Mouse (Mus musculus): ENCODE measurements at regions not wholly inside any gene's neighbourhood (a gene's known extent, or its start where the extent isn't known, plus 50 kb on each side); places are given as distances from the start of the nearest gene placed in this dataset.
"Not testable (repeated sequence)": the region's sequence is repeated elsewhere in the genome, so short reads cannot be mapped to it uniquely, and the experiment has no call there.

GRCm38 (mm10) chr16:30686536-30686935 is 87.0 kb downstream of the Fam43a start:
- no peak for DNase-seq (ENCODE audit: low spot score in 2 of 2)

GRCm38 (mm10) chr16:30687225-30687624 is 87.7 kb downstream of the Fam43a start:
- no peak for DNase-seq (ENCODE audit: low spot score in 2 of 2)

DNA sequence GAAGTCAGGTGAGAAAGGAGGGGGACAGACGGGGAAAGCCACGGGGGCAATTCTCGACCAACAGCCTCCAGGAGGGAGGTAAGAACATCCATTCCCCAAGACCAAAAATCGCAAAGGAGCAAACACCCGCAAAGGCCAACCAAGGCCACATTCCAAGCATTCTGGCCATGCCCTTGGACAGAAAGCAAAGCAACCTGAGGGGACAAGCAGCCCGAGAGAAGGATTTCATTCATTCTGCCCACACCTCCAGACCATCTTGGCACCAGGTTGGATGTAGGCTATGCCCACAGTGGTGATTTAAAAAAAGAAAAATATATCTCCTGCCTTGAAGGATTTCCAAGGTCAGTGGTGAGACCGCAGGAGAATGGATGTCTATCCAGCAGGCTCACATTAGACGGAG is 88.2 kb downstream of the Fam43a start:
- DNase-seq (ENCODE audit: low spot score in 2 of 2) = no peak

- no peak for DNase-seq (ENCODE audit: low spot score in 2 of 2)
Observed at GRCm38 (mm10) chr16:30690531-30690930, 91.0 kb downstream of the Fam43a start.

DNA sequence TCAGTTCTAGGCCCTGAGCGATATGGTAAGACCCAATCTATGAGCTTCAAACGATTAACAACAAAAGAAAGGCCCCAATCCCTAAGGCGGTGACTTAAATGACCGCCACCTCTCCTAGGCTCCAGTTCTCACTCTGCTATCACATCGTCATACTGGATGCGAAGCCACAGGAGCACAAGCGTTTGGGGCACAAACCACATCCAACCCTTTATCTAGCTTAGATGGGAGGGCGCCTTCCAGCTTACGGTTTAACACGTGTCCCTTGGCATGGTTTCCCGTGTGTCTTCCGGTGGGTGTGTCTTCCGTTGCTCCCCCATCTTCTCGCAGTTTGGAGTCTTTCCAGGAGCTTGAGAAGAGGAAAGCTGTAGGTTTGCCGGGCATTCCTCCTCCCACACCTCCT is 92.4 kb downstream of the Fam43a start:
- no peak for DNase-seq (ENCODE audit: low spot score in 2 of 2)

DNA sequence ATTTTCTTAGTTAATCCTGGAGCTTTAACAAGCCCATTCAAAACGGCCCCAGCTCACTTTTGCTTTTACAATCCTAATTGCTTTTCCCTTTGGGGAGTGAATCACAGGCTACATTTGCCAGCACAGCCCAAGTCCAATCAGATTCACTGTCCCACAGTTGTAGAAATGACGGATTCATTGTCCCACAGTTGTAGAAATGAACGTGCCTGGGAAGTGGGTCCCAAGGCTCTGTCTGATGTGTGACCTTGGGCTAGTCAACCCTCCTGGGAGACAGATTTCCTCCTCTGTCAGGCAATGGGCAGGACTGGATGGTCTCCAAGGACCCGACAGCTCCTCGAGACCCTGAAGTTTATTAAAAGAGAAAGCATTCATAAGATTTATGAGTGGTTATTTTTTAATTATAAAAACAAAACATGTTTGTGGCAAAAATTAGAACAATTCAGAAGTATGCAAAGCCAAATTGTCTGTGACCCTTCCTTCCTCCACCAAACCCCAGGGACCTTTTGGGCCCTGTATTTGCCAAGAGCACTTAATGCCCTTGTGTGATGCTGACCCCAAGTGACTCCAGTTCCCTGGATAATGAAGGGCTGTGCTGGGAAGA is 93.1 kb downstream of the Fam43a start:
- DNase-seq (ENCODE audit: low spot score in 2 of 2) = no peak

- DNase-seq (ENCODE audit: low spot score in 2 of 2) = no peak
Observed at GRCm38 (mm10) chr16:30693206-30693605, 93.7 kb downstream of the Fam43a start.

DNA sequence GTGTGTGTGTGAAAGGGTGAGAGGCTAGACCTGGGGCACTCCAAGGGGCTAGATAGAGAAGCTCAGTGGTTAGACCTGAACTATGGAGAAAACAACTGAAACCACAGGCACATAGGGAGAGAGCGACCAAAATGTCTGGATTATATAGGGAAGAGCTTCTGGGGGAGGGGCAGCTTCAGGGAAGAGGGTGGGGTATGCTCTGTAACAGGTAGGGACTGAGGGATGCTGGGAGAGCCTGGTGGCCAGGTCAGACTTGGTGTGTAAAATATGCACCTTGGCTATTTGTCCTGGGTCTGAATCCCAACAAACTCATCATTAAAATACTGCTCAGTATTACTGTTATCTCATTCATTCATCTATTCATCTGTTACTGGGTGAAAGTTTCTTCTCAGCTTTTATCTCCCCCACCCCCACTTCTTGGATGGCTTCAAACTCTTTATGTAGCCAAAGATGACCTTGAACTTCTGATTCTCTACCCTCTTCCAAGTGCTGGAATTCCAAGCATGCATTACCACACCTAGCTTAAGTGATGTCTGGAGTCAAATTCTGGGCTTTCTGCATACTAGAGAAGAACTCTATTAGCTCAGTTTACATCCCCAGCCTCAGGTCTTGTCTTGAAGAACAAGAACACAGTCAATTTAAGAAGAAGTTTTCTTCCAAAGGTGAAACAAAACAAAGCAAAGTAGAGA is 94.5 kb downstream of the Fam43a start:
- no peak for DNase-seq (ENCODE audit: low spot score in 2 of 2)

GRCm38 (mm10) chr16:30695691-30696090 is 96.2 kb downstream of the Fam43a start:
- no peak for DNase-seq (ENCODE audit: low spot score in 2 of 2)

GRCm38 (mm10) chr16:30697209-30697608 is 97.7 kb downstream of the Fam43a start:
- no peak for DNase-seq (ENCODE audit: low spot score in 2 of 2)

DNA sequence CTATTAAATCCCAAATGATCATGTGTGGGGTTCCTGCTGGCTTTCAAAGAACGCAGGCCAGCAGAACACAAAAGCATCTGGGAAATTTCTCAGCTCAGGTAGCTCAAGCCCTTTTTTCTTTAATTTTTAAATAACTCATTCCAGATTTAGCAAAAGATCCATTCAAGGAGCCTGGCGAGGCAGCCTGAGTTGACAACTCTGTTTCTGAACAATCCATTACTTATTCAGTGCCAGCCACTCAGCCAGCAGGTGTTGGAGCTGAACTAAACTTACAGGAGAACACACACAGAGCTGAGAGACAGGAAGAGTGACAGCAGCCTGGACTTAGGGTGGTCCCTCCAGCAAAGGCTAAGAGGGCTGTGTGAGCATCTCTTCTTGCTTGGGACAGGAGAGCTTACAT is 98.3 kb downstream of the Fam43a start:
- no peak for DNase-seq (ENCODE audit: low spot score in 2 of 2)

DNA sequence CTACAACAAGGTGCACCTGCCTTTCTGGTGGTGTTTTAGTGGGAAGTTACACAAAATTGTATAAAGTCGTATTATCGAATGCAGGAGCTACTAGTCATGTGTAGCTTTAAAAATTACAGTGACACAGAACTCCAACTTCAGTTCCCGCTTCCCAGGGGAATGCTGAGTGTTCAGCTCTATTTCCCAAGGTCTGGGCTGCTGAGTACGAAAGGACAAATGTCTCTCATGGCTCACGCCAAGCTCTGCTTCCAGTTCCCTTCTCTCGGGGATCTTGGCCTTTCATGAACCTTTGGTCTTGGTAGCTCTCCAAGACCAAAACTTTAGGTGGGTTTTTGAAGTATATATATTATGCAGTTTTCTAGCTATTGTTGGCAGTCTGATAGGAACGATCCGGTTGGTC is 104.3 kb downstream of the Fam43a start:
- DNase-seq (ENCODE audit: low spot score in 2 of 2) = no peak

DNA sequence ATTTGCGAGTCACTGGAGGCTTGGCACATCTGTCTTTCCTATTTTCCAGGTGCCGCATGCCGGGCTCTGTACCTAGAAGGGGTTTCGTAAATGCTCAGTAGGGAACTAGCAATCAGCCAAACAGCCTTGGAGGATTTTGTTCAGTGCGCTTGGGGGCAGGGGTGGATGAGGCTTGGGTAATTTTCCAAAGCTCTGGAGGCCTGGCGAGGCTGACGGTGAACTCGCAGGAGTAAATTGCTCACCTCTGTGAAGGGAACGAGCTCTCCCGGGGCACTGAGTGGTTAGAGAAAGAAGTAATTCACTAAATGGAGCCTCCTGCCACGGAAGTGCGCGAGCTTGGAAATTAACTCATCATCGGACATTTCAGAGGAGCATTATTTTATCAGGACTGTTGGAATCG is 110.0 kb downstream of the Fam43a start:
- DNase-seq (ENCODE audit: low spot score in 2 of 2) = no peak

DNA sequence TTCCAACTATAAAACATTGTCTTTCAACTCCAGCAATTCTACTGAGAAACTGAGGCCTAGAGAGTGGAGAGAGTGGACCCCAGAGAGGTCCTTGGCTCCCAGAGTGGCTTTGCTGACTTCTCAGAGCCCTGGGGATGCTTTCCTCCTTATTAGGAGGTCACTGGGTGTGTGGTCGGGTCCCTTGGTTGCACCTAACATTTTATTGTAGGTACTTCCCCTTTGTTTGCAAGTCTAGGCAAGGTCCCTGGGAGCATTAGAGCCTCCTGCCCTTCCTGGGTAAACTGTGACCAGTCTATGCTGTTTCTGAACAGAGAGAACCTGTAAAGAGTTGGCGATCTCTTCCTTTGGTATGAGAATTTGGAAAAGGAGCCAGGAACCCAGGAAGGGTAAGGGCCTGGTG is 110.5 kb downstream of the Fam43a start:
- DNase-seq (ENCODE audit: low spot score in 2 of 2) = no peak

GRCm38 (mm10) chr16:30712570-30712969 is 113.0 kb downstream of the Fam43a start:
- no peak for DNase-seq (ENCODE audit: low spot score in 2 of 2)

DNA sequence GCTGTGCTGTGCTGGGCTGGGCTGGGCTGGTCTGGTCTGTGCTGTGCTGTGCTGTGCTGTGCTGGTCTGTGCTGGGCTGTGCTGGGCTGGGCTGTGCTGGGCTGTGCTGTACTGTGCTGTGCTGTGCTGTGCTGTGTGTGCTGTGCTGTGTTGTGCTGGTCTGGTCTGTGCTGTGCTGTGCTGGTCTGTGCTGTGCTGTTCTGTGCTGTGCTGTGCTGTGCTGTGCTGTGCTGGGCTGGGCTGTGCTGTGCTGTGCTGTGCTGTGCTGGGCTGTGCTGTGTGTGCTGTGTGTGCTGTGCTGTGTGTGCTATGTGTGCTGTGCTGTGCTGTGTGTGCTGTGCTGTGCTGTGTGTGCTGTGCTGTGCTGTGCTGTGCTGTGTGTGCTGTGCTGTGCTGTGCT is 118.1 kb downstream of the Fam43a start:
- DNase-seq (ENCODE audit: low spot score in 2 of 2) = not testable (repeated sequence)

DNA sequence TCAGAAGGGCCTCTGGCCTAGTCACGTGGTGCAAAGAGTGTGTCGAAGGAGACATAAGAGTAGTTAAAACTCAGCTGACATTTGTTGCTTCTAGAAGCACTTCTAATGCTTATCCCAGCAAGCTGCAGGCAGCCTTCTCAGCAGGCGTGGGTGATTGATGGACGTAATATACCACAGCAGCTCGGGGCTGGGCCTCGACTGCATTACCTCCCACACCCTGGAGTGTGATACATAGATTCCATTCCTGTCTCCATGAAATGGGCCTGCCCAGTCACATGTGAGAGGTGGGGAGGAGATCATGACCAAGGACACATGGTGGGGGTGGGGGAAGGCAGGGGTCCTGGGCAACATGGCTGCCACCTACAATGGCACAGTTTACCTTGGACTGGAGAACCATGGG is 121.3 kb downstream of the Fam43a start:
- DNase-seq (ENCODE audit: low spot score in 2 of 2) = no peak

- DNase-seq (ENCODE audit: low spot score in 2 of 2) = no peak
Observed at GRCm38 (mm10) chr16:30721223-30721622, 121.7 kb downstream of the Fam43a start.

DNA sequence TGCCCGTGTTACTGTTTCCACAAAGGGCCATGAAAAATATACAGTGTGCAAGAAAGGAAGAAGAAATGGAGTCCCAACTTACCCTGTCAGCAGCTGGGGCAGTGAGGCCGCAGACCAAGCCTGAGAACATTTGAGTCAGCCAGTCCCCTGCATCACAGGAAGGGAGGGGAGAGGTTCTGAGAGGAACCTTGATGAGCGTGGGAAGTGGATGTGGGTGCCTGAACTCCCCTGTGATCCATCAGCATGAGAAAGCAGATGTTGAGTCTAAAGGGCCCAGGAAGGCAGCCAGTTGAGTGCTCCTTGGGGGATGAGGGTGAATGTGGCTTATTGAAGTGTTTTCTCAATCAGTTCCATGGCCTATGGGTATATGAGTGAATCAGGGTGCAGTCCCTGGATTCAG is 122.8 kb downstream of the Fam43a start:
- DNase-seq (ENCODE audit: low spot score in 2 of 2) = no peak

DNA sequence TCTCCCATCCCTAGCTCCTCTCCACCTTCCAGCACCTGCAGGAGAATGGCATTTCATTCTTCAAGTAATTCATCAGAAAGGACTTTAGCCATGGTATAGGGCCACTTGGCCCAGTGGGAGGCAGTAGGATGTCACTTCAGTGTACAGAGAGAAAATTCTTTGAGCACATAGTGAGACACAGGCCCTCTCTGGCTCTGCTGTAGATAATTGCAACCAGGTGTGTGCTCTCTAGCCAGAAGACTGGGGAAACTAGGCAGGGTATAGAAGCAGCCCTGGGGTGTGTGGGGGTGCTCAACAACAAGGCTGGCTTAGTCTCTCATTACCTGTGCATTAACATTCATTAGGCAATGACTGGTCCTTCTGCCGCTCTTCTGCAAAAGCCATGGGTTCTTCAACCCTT is 125.1 kb downstream of the Fam43a start:
- DNase-seq (ENCODE audit: low spot score in 2 of 2) = no peak

DNA sequence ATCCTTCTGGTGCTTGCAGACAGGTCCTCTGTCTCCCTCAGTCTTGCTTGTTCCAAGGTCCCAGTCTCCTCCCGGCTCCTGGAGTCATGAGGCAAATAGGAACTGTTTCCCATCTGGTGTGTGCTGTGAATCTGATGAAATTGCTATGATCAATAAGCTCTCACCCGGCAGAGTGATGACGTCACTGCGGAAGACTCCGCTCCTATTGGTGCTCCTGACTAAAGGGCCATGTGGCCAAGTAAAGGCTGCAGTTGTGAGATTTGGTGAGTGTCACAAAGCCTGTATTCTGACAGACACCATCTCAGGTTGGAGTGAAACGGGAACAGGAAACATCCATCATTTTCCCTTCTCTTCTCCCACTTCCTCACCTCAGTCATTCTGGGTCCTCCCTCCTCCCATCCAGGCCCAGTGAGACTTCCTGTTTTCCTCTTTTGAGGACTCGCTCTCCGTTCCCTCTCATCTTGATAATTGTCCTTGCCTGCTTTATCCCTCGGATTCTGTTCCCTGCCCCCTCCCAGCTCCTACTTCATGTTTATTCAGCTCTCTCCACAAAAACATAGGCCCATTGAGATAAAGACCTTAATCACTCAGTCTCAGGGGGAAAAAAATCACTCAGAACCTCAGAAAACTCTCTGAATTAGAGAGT is 133.4 kb downstream of the Fam43a start:
- DNase-seq (ENCODE audit: low spot score in 2 of 2) = no peak

DNA sequence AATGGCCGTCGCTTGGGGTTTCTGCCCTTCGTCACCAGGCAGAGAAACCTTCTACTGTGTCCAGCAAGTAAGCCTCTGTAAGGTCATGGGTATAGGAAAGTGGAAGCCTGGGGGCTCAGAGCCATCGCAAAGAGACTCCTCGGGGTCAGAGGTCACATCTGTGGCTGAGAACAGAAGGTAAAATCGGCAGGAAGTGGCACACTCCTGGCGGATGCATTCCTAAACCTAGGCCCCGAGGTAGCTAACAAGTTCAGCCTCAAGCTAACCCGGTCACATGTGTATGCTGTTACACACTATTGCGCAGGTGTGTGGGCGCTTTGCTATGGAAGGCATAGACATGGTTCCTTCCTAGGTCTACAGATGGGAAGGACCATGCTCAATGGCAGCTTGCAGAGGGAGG is 134.0 kb downstream of the Fam43a start:
- DNase-seq (ENCODE audit: low spot score in 2 of 2) = no peak

DNA sequence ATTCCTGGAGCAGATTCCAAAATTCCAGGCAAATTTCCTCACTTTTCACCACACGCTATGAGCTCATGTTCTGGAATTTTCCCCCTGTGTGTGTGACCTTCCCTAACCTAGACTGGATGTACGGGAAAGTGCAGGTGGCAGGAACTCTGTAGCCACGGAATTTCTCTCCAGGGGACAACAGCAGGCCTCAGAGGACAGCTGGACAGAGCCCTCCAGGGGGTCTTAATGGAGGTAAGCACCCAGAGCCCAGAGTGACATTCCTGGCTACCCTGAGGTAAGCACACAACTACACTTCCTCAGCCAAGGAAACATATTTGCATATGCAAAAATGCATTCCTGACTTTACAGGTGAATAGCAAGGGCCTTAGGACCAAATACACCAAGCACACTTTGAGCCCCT is 135.8 kb downstream of the Fam43a start:
- DNase-seq (ENCODE audit: low spot score in 2 of 2) = no peak
